Mouse (Mus musculus) stomach, postnatal 0 days (tissue): ENCODE results near the gene Ruvbl2. TPM values are rescaled to one million over a fixed set of nuclear protein-coding genes. Genes with fewer than 3 reads are reported as not detected.

Experiments
- ATAC-seq: fragments of 200-750 bp; cut with Nextera tagmentation; 2 replicates; pipeline ENCODE4 v1.8.0; 2017; ENCODE audit not compliant: low FRiP score, low TSS enrichment
- DNase-seq: peaks from one replicate; pipeline ENCODE4 v3.0.0-alpha.2; 2016; ENCODE audit warnings: low spot score
- H3K27ac ChIP-seq: fragments of 300-500 bp; sonication (generic); replicated peaks from 2 replicates; pipeline ENCODE4 v1.5.1; 2014; ENCODE audit warnings: mild to moderate bottlenecking, control low read depth
- H3K27me3 ChIP-seq: fragments of 300-500 bp; sonication (generic); 2 replicates; pipeline ENCODE4 v1.6.1; 2014; ENCODE audit warnings: low read length; ENCODE audit not compliant: control insufficient read depth, insufficient read depth
- H3K36me3 ChIP-seq: fragments of 300-500 bp; sonication (generic); 2 replicates; pipeline ENCODE4 v1.6.1; 2014; ENCODE audit warnings: low read length, mixed read lengths; ENCODE audit not compliant: control insufficient read depth, insufficient read depth
- H3K4me1 ChIP-seq: fragments of 300-500 bp; sonication (generic); replicated peaks from 2 replicates; pipeline ENCODE4 v1.6.1; 2014; ENCODE audit warnings: antibody characterized with exemption; ENCODE audit not compliant: control insufficient read depth, insufficient read depth
- H3K4me2 ChIP-seq: fragments of 300-500 bp; sonication (generic); replicated peaks from 2 replicates; pipeline ENCODE4 v1.6.1; 2014; ENCODE audit warnings: low read depth, mild to moderate bottlenecking, control low read depth, moderate library complexity
- H3K4me3 ChIP-seq: fragments of 300-500 bp; sonication (generic); 2 replicates; pipeline ENCODE4 v1.5.1; 2014; ENCODE audit warnings: low read depth, low read length, control low read depth
- H3K9ac ChIP-seq: fragments of 300-500 bp; sonication (generic); 2 replicates; pipeline ENCODE4 v1.6.1; 2014; ENCODE audit warnings: mild to moderate bottlenecking, low read length, control low read depth, mixed read lengths
- H3K9me3 ChIP-seq: fragments of 300-500 bp; sonication (generic); 2 replicates; pipeline ENCODE4 v1.6.1; 2016; ENCODE audit warnings: low read length; ENCODE audit not compliant: control insufficient read depth
- CTCF ChIP-seq: IDR thresholded peaks from 2 replicates; pipeline ENCODE4 v1.5.1; 2016; ENCODE audit warnings: antibody characterized with exemption, low read depth, mild to moderate bottlenecking, moderate library complexity
- EP300 ChIP-seq: optimal IDR thresholded peaks from 2 replicates; pipeline ENCODE3; 2016; ENCODE audit warnings: antibody characterized with exemption
- WGBS: fragments of 180-500 bp; shearing (Covaris S2); extraction: QIAGEN DNeasy Blood & Tissue Kit; methylation state at CpG from one replicate; pipeline ENCODE4 v1.1.7; 2014; 5-methylcytosine and 5-hydroxymethylcytosine counted together
- polyA plus RNA-seq: library from polyadenylated mRNA; unstranded; fragments of >200 nt; fragmentation: Nextera tagmentation; extraction: Ambion mirVana; gene quantifications from 2 replicates; pipeline ENCODE4 v1.2.1, GENCODE M21; 2015

The Ruvbl2 gene
- polyA plus RNA-seq, 1 experiment from 2014 or later = 46.7 TPM

DNA sequence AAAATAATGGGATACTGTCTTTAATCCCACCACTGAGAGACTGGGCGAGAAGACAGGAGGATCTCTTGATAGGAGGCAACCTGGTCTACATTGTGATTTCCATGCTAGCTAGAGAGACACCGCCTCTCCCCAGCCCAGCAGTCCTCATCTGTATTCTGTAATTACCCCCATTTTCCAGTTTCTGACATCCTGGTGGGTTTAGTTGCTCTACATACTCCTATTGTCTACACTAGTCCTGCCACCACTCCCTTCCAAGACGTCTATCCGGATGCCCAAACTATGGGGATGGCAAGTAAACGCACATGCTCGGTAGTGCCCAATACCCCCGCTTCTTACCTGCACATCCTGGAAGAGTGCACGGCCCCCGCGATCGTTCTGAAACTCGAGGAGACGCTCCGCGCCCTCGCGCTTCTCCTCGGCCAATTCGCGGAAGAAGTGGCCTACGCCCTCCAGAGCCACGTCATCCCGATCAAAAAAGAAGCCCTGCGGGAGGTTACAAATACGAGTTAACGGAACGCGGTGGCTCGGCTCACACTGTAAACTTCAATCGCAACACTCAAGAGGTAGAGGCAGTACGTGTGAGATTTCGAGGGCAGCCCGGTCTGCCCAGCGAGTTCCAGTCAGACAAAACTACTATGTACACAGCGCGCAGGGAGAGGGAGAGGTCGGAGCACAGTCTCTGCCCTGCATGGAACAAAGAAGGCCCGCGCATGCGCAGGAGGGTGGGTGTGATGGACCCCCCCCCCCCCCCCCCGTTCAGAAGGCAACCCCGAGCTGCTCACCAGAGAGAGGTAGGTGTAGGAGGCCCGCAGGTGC, 21.1 kb upstream of the Ruvbl2 start:
- Histone ChIP-seq H3K9me3 (no peaks in the 10 kb centered on the region), H3K36me3 (peaks cover 18% of the 10 kb centered on the region), H3K4me1 (peaks cover 7% of the 10 kb centered on the region), H3K4me3 (peak overlapping the region; percentile 69), H3K27ac (peak overlapping the region; percentile 90), H3K9ac (peak overlapping the region; percentile 74), H3K27me3 (no peaks in the 10 kb centered on the region), H3K4me2 (peak overlapping the region; percentile 87)
- TF ChIP-seq CTCF (no peak), EP300 (no peak)
- DNase-seq (peak; percentile 90), ATAC-seq (peak; percentile 67)
- under 1% methylated on average over 41 of the region's 43 CpGs for WGBS

DNA sequence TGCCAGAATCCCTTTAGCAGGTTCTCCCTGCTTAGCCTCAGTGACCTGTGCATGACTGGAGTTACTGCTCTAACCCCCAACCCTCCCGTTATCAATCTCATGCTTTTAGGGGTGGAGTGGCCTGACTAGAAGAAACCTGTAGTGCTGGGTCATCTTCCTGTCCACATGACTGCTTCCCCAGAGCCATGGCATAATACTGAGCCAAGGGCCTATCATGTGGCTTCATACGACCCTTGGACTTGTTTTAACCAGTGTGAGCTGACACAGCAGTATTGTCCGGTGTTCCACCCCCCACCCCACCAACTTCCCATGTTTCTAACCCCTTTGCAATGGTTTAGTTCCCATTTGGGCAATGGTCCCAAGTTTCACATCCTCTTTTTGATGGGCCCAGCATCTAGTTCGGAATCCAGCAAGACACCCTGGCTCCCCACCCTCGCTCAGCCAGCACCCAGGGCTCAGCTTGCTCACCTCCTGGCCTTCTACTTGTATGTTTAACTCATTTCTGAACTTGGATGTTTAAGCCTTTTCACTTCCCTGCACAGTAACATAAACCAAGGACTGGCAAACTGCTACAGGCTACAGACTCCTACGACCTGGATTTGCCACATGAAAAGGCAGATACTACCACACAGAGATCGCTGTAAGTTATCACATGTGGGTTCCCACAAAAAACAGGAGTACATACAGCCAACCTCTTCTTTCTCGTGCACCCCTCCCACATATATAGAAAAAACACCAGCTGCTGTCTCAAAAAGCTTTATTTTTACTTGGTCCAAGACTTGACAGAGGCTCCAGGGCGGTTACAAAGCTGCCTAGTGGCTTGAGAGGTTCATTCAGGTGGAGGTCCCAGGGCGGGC, 19.5 kb upstream of the Ruvbl2 start:
- peak overlapping the region; percentile 87 for H3K4me2 ChIP-seq
- WGBS = 39% methylated on average over 9 of the region's 10 CpGs
- TF ChIP-seq EP300 (no peak), CTCF (no peak)
- peaks cover 7% of the 10 kb centered on the region for H3K4me1 ChIP-seq
- H3K4me3 ChIP-seq = peak overlapping the region; percentile 69
- H3K9ac ChIP-seq = peak overlapping the region; percentile 74; the same call in 1 of the 2 replicates
- H3K27me3 ChIP-seq = no peaks in the 10 kb centered on the region
- ATAC-seq (peak; percentile 4; the same call in 1 of the 2 replicates), DNase-seq (peak; percentile 14)
- no peak overlapping the region; the same call in 1 of the 2 replicates for H3K27ac ChIP-seq
- H3K36me3 ChIP-seq = peaks cover 19% of the 10 kb centered on the region
- no peaks in the 10 kb centered on the region for H3K9me3 ChIP-seq

- 37% methylated on average over 9 of the region's 9 CpGs for WGBS
- peaks cover 7% of the 10 kb centered on the region for H3K4me1 ChIP-seq
- ATAC-seq (no peak), DNase-seq (peak; percentile 44)
- no peak overlapping the region; the same call in 1 of the 2 replicates for H3K27ac ChIP-seq
- H3K27me3 ChIP-seq = no peaks in the 10 kb centered on the region
- H3K9me3 ChIP-seq = no peaks in the 10 kb centered on the region
- H3K4me2 ChIP-seq = no peak overlapping the region
- TF ChIP-seq EP300 (no peak), CTCF (no peak)
- H3K36me3 ChIP-seq = peaks cover 22% of the 10 kb centered on the region
- no peak overlapping the region for H3K4me3 ChIP-seq
- no peak overlapping the region for H3K9ac ChIP-seq
Observed at GRCm38 (mm10) chr7:45456721-45457203, 18.9 kb upstream of the Ruvbl2 start.

DNA sequence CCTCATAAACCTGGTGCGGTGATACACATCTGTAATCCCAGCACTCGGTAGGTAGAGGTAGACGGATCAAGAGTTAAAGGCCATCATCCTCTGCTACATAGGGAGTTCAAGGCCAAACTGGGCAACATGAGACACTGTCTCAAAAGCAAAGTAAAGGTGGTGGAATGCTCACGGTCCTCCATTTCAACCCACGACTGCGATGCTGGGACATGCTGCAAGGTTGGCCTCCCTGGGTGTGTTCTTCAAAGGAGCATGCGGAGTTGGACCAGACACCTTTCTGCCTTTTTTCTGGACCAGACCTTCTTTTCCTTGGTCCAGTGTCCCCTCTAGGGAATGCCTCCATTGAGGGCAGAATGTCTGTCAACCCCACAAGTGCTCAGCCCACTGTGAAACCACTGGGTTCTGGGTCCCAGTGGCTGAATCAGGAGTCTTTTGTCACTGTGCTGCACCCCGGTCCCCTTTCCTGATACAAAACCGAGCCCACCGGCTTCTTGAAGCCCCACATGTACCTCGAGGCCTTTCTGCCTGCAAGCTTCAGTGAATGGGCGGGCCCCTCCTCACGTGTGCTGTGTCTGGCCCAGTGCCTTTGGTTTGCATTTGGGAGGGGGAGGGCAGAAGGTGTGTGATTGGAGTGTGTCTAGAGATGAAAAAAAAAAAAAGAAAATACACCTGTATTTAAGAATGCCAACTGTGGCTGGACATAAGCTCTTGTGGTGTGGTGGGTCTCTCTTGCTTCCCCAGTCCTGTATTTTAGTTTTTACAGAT, 18.2 kb upstream of the Ruvbl2 start:
- no peak overlapping the region; the same call in 1 of the 2 replicates for H3K9ac ChIP-seq
- H3K36me3 ChIP-seq = peaks cover 22% of the 10 kb centered on the region
- ATAC-seq = no peak
- H3K4me3 ChIP-seq = no peak overlapping the region
- no peaks in the 10 kb centered on the region for H3K27me3 ChIP-seq
- no peak overlapping the region for H3K27ac ChIP-seq
- 67% methylated on average over 13 of the region's 13 CpGs for WGBS
- H3K4me1 ChIP-seq = peaks cover 7% of the 10 kb centered on the region
- no peak overlapping the region for H3K4me2 ChIP-seq
- DNase-seq = peak; percentile 54
- H3K9me3 ChIP-seq = no peaks in the 10 kb centered on the region
- TF ChIP-seq CTCF (no peak), EP300 (no peak)

DNA sequence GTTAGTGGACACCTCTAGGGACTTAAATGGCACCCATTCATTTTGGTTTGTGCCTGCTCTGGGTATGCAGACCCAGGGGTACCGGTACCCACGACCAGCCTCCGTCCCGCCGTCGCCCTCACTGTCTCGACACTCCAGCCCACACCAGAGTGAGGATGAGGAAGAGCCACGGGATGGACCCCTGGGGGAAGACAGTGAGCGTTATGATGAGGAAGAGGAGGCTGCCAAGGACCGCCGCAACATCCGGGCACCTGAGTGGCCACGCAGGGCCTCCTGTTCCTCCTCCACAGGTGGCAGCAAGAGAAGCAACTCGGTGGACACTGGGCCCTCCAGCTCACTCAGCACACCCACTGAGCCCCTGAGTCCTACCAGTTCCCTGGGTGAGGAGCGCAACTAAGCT, 17.1 kb upstream of the Ruvbl2 start:
- DNase-seq = peak; percentile 15
- Histone ChIP-seq H3K27me3 (no peaks in the 10 kb centered on the region), H3K27ac (no peak overlapping the region), H3K4me2 (no peak overlapping the region), H3K36me3 (peaks cover 22% of the 10 kb centered on the region), H3K4me1 (no peaks in the 10 kb centered on the region), H3K4me3 (no peak overlapping the region), H3K9me3 (no peaks in the 10 kb centered on the region), H3K9ac (no peak overlapping the region)
- no peak for ATAC-seq
- no peak for TF ChIP-seq EP300
- TF ChIP-seq CTCF = no peak
- WGBS = 93% methylated on average over 12 of the region's 15 CpGs
